Mouse (Mus musculus): ENCODE measurements around the gene Prss57. TPM values are rescaled to one million over a fixed set of nuclear protein-coding genes. Genes with fewer than 3 reads are reported as not detected.

Gene Prss57
- total RNA-seq, 2 experiments from 2014 or later, result not detected

DNA sequence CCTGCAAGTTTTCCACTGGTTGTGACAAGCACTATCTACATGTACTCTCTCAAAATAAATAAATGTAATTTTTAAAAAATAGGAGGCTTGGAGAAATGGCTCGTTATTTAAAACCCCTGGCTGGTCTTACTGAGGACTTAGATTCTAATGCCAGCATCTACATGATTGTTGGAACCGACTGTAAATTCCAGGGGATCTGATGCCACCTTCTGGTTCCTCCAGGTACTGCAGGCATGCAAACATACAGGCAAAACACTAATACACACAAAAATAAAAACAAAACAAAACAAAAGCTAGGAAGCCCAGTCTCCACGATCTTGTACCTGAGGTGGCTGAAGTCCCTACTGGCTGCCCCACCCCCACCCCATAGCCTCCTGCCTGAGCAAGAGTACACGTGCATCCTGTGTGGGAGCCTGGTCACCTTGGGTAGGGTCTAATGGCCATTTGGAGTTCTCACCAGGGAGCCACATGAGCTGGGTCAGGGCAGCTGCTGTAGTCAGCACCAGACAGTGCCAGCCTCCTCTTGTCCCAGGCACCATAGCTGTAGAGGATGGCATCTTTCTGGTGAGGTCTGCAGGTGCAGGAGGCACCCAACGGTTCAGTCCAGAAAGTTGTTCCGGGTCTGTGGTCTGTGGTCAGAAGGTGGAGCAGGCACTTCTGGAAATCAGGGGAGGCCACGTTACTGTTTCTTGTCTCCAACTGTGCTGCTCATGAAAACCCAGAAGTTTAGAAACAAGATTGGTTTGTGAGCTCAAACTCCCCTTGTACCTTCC lies 2.2 kb downstream of the Prss57 start:
- intact Hi-C loops (cut with DNase I), result loop anchor here (5.0 kb wide), 1 partner anchor 76 kb away; no protein-coding TSS in a partner anchor

DNA sequence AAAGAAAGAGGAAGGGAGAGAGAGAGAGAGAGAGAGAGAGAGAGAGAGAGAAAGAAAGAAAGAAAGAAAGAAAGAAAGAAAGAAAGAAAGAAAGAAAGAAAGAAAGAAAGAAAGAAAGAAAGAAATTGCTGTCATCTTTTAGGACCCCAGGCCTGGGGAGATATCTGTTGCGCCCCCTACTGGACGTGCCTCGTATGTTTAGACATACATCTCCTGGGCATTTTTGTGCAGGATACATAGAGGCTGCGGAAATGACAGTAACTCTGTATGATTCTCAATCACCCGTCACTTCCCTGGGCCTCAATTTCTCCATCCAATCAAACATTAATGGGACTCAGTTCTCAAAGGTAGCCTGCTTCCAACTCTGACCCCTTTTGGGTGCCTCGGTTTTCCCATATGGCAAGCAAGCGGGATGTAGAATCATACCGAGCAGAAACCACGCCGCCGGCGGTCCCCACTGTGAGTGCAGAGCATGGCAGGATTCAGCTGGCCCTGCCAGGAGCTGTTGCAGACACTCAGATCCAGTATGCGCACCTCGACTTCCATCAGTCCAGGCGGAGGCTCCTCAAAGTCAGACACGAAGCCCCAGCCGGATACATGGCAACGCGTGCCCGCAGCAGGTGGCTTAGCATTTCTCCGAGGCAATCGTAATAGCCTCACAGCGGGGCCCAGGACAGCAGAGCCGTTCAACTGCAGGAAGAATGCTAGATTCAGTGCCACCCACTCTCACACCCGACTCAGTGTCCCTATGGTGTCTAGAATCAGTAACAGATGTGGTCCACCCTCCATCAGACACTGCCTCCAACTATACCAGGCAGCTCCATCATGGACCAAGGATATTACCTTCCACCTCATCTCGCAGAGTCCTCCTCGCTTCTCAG lies 6.6 kb downstream of the Prss57 start:
- intact Hi-C loops (cut with DNase I), result loop anchor here (2.0 kb wide), 1 partner anchor 15 kb away; no protein-coding TSS in a partner anchor
- no peak for DNase-seq (ENCODE audit: low spot score)

More for the DNA sequence above, 2.2 kb downstream of the Prss57 start:
- no peak for DNase-seq (ENCODE audit: low spot score)

DNA sequence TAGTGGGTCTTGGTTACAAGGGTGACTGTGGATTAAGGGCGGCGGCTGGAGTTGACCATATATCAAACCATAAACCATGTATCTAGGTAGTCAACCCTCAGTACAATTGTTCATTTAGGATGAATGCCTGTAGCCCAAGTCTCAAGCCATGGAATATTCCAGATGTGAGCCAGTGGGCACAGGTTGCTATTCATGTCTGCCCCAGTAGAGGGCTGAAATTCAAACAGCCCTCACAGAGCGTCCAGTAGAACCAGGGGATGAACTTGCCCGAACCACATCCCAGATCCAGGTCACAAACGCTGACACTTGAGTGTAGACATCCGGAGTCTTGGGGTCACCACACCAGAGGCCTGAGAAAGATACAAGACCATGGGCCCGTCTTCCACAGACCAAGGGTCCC lies 7.7 kb downstream of the Prss57 start:
- intact Hi-C loops (cut with DNase I), result no loop called here
- no peak for DNase-seq (ENCODE audit: low spot score)

DNA sequence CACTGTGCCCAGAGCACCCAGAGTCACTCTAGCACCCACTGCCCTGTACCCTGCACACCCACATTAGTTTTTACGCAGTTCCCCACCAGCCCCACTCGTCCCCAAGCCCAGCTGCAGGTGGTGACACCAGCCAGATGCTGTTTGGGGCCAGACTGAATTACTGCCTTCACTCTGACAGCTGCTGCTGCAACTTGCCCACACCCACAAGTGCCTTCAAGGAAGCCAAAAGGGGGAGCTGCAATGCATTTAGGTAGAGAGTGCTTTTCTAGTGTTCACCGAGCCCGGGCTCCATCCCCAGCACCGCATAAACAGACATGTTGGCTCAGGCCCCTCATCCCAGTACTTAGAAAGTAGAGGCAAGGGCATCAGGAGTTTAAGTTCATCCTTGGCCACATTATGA lies 8.8 kb downstream of the Prss57 start:
- intact Hi-C loops (cut with DNase I), result no loop called here
- no peak for DNase-seq (ENCODE audit: low spot score)

DNA sequence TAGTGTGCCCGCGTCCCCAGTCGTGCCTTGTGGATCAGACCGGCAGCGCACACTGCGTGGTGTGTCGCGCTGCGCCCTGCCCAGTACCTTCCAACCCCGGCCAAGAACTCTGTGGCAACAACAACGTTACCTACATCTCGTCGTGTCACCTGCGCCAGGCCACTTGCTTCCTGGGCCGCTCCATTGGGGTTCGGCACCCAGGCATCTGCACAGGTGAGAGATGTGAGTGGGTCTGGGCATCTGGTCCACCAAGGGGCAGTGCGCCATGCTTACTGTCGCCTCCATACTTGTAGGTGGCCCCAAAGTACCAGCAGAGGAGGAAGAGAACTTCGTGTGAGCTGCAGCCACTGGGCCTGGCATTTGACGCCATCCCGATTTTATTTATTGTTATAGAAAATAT lies 9.6 kb downstream of the Prss57 start:
- intact Hi-C loops (cut with DNase I), result no loop called here

DNA sequence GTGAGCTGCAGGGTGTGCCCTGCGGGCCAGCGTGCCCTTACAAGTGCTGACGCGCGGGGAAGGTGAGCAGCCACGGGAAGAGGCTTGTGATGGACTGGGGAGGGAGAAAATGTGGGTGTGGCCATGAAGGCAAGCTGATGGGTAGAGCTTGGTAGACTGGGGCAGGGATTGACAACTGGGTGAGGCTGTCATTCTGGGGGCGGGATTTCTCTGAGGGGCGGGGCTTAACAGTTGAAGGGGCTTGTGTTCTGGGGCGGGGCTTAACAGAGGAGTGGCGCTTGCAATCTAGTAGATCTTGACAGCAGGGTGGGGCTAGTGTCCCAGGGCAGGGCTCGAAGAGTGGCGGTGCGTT lies 10.1 kb downstream of the Prss57 start:
- intact Hi-C loops (cut with DNase I), result no loop called here
- no peak for DNase-seq (ENCODE audit: low spot score)

More for the DNA sequence above, 9.6 kb downstream of the Prss57 start:
- DNase-seq (ENCODE audit: low spot score), result no peak

DNA sequence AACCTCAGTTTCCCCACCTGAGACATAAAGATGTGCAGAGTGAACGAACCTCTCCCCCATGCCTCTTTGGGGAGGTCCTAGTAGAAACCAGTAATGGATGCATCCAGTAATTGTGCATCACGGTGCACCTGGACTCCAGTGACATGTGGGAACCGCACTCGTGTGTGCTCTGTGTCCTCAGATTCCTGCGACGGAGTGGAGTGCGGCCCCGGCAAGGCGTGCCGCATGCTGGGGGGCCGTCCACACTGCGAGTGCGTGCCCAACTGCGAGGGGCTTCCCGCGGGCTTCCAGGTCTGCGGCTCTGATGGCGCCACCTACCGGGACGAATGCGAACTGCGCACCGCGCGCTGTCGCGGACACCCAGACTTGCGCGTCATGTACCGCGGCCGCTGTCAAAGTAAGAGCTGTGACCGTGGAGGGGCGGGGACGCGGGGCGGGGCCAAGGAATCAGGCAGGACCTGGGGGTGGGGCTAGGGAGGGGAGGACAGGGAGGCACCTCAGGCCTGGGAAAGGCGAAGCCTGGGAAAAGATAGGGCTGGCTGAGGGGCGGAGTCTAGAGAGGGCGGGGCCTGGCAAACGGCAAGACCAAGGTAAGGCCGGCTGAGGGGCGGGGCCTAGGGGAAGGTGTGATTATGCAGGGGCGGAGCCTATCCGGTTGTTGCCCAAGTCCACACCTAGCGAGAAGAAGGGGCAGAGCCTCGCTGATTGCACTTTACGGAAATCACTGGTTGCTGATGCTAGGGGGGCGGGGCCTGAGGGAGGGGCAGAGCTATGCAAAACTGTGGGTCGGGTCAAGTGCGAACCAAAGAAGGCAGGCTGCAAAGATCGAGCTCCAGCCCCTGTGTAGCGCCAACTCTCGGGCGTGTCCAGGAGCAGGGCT lies 10.7 kb downstream of the Prss57 start:
- intact Hi-C loops (cut with DNase I), result no loop called here
- DNase-seq (ENCODE audit: low spot score), result peak; percentile 86

DNA sequence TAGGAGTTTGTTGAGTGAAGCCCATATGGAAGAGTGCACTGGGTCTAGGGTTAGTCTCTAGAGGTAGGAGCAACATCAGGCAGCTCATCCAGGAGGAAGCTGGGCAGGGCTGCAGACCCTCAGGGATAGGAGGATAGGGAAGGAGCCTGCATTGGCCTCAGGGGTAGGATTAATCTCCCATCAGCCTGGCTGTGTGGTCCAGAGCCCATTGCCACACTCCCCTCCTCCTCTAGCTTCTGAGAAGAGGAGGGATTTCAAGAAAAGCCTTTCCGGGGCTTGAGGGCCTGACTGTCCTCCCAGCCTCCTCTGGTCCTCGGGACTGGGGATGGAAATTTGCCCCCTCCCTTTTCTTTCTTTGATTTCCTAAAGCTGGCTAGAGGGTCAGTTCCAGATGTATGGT lies 11.6 kb downstream of the Prss57 start:
- DNase-seq (ENCODE audit: low spot score), result no peak
- intact Hi-C loops (cut with DNase I), result no loop called here

DNA sequence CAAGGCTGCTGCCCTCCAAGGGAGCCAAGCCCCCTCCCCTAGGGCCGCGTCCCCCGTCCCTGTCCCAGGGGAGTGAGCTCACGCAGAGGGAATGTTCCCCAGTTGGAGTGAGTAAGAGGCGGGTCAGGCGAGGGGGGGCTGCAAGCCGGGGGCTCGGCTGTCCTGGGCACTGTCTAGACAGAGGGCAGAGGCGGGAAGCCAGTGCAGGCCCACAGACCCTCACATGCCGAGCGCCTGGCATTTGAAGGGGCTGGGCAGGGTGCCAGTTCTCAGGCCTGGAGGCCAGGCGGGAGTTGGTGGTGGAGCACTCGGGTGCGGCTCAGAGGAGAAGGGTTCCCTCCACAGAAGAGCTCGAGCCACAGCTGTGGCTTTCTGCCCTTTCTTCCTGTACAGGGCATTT lies 12.8 kb downstream of the Prss57 start:
- DNase-seq (ENCODE audit: low spot score), result peak; percentile 47
- intact Hi-C loops (cut with DNase I), result no loop called here

DNA sequence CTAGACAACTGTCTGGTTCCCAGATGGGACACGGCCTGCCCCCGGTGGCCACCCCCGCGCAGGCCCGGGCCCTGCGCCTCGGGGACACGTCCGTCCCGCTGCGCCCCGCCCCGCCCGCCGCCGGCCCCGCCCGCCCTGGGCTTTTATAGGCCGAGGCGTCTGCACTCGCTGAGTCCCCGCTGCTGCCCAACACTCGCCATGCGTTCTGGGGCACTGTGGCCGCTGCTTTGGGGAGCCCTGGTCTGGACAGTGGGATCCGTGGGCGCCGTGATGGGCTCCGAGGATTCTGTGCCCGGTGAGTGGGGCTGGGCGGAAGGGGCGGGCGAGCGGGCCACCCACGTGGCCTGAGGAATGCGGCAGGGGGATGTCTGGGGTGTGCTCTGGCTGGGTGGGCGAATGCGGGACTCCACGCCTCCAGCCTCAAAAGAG lies 13.6 kb downstream of the Prss57 start, which contains the start of gene Fstl3:
Fstl3 (plus strand) TSS at position 170 of the 429 bp plus-strand sequence.
- no peak for DNase-seq (ENCODE audit: low spot score)
- intact Hi-C loops (cut with DNase I), result no loop called here

DNA sequence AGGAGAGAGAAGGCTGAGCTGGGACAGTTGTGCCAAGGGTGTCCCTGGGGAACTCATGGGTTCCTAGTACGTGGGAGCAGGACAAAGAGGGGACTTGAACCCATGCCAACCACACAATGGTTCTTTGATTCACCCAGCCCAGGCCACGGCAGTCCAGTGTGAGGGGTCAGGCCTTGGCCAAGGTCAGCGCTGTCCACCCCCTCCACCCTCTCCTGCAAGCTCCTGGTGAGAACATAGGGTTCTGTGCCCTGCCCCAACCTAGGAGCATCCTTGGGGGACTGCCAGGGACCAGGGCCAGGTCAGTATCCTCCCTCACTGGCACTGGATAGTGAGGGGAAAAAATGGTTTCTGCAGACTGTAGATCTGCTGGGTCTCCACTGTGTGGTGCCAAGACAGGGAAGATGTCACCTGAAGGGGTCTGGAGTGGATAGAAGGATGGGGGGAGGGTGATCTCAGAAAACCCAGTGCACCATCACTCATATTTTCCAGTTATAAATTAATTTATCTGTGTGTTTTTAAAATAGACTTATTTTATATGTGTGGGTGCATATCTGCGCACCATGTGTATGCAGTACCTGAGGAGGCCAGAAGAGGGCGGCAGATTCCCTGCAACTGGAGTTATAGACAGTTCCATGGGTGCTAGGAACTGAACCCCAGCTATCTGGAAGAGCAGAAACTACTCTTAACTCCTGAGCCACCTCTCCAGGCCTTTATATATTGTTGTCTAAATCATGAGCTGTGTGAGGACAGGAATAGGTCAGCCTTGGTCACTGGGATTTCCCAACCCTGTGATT lies 16.1 kb downstream of the Prss57 start:
- intact Hi-C loops (cut with DNase I), result no loop called here
- DNase-seq (ENCODE audit: low spot score), result no peak

DNA sequence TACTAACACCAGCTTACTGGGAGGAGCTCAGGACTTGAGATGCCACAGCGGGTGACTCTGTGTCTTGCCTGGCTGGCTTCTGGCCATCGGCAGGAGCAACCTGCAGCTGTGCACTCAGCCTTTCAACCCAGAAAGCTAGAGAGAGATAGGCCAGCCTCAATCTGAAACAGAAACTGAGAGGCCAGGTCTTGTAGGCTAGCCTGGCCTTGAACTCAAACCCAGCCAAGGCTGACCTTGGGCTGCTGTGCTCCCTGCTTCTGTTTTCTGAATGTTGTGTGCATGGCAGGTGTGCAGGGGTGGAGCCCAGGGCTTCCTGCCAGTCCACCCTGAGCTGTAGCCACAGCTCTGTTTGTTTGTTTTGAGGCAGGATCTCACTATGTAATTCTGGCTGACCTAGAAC lies 17.6 kb downstream of the Prss57 start:
- intact Hi-C loops (cut with DNase I), result no loop called here

DNA sequence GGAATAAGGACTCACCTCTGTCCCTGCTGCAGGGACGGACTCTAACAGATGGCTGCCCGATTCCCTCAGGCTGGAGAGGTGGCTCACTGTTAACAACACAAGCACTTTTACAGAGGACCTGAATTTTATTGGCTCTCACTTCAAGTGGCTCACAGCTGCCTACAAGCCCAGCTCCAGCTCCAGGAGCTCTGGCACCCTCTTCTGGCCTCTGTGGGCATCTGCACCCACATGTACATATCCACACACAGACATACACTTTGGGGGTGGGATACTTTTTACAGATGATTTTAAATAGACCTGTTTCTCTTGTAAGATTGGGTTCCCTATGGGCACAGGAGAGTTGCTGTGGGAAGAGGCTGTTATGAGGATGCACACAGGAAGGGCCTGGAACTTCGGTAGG lies 18.4 kb downstream of the Prss57 start:
- no peak for DNase-seq (ENCODE audit: low spot score)
- intact Hi-C loops (cut with DNase I), result no loop called here

More for the DNA sequence above, 17.6 kb downstream of the Prss57 start:
- no peak for DNase-seq (ENCODE audit: low spot score)

DNA sequence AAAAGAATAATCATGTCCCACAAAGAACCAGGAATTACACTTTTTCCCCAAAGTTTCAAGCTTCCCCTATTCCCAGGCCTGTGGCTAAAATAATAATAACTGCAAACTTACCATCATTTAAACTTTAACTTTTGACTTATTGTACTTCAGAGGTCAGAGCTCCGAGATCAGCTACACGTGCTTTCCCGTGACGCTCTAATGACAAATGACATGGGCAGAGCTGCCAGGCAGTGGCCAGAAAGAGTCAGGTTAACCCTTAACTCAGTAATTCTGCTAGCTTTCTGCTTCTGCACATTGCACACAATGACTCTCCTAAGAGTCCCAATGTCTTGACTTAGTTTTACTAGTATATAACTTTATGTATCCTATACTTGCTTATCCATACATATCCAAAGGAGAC lies 21.4 kb downstream of the Prss57 start:
- intact Hi-C loops (cut with DNase I), result loop anchor here (2.0 kb wide), 1 partner anchor 15 kb away; no protein-coding TSS in a partner anchor

DNA sequence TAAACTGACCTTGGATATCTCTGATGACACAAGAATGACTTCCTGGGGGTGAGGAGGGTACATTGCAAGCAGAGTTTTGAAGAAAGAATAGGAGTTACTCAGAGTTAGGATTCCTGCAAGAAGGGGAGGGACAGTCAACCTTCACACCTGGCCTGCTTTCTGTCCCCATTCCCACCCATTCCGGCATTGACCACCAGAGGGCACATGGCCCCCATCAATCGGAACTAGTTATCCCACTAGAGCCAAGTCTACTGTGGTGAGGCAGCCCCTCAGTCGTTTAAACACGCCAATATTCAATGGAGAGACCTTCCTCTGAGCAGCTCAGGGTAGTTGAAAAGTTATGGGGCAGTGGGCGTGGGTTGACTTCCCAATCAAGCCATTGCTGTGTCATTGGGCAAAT lies 22.4 kb downstream of the Prss57 start:
- intact Hi-C loops (cut with DNase I), result loop anchor here (2.0 kb wide), 1 partner anchor 16 kb away; no protein-coding TSS in a partner anchor
- DNase-seq (ENCODE audit: low spot score), result no peak

More for the DNA sequence above, 21.4 kb downstream of the Prss57 start:
- DNase-seq (ENCODE audit: low spot score), result no peak

DNA sequence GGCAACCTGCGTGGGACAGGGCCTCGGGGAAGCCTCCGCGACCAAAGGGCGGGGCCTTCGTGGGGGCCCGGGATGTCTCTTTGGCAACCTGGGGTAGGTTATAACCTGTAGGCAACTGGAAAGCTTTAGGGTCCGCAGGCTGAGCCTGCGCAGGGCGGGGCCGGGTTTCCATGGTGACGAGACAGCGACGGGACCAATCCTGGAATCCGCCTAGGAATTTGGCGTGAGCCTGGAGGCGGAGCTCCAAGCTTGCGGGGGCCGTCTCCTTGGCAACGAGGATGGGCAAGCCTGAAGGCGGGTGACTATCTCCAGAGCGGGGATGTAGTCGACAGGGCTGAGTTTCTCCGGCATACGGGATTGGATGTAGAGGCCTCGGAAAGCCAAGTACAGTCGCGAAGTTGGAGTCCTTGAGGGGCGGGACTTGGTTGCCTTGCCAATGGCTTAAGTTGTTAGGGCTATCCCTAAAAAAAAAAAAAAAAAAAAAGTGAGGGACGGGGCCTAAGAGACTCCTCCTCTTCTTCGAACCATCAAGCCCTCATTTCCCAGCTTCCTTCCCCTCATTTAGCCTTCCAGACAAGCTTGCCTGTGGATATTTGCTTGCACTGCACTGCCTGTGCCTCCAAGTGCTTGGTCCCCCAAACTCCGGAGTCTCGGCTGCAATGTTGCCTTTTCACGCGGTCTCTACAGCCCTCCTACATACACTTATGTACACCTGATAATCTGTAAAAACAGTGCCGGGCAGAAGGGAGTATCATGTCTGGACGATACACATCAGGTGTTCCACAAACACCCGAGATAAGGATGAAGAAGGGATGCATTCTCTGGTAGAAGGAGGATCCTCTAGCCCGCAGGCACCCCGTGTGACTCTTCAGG lies 23.2 kb downstream of the Prss57 start:
- peak; percentile 87 for DNase-seq (ENCODE audit: low spot score)
- intact Hi-C loops (cut with DNase I), result loop anchor here (2.0 kb wide), 1 partner anchor 17 kb away; no protein-coding TSS in a partner anchor

DNA sequence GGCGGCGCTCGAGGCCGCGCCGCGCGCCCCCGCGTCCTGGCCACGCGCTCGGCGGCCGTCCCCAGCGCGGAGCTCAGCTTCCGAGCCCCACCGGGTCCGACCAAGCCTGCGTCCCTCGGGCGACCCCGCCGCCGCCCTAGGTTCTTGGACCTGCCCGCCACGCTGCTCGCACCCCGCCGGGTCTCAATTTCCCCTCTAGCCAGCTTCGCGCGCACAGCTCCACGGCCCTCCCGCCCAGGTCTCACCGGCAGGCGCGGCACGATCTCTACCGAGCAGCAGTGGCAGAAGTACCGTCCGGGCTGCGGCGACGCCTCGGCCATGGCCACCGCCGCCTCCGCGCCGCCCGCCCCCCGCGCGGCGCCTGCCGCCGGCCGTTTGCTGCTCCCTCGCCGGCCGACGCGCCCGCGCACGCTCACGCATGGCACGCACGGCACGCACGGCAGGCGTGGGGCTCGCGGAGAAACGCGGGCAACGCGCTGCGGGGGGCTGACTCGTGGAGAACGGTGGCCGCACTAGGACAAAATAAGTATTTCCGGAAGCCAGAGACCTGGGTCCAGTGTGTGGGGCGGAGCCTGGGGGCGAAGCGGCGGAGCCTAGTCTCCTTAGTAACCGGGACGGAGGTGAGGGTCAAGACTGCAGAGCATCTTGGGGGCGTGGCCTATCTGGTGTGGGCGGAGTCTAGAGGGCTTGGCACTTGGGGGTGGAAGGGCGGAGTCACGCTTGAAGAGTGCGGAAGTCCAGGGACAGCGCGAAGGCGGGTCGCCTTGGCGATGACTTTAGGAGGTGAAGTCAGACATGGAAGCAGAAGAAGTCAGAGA lies 24.0 kb downstream of the Prss57 start, which contains the start of gene Rnf126:
Rnf126 (minus strand) TSS at position 445 of the 818 bp plus-strand sequence.
- DNase-seq (ENCODE audit: low spot score), result peak; percentile 99
- intact Hi-C loops (cut with DNase I), result no loop called here

Measured in heart, postnatal 25 days (tissue).